Mouse (Mus musculus): ENCODE results near the gene Toporsl. TPM values are rescaled to one million over a fixed set of nuclear protein-coding genes. Genes with fewer than 3 reads are reported as not detected.

Toporsl gene
- total and polyA plus RNA-seq, 3 experiments: not detected

GRCm38 (mm10) chr4:52594632-52595031, 1.4 kb upstream of the Toporsl start:
- H3K27me3 ChIP-seq (ENCODE audit: control insufficient read depth in 1 of 2, insufficient read depth in 2 of 2, low read length in 2 of 2): no peaks in the 10 kb centered on the region

DNA sequence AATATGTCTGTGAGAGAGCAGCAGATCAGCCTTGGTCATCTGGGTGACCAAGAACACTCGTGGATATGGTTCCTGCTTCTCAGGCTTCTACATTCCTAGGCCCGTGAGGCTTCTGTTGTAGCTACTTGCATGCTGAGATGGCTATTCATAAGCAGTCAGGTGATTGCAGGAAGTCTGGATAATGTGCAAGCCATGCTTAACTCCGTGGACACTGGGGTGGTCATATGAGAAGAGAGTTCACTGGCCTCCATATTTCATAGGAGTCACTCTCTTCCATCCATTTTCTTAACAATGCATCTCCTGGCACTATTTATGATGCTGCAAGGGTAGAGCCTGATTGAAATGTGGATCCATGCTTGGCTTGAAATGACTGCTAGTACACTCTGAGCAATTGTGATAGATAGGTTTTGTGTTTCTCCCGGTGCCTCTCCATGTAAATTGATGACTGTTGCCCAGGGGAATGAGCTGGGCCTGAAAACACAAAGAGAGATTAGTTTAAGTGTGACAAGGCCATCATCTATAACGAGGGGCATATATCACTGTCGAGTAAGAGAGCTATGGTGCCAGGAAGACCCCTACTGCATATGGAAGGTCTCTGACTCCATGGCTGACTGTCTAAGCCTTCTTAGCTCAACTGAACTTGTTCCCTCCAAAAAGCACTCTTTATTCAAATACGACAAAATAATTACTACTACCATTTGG, 2.3 kb downstream of the Toporsl start:
- Histone ChIP-seq H3K27ac (ENCODE audit: control insufficient read depth, low read depth, low read length) (no peak overlapping the region), H3K4me3 (ENCODE audit: control insufficient read depth in 1 of 2, insufficient read depth in 1 of 2, low read depth in 2 of 2, low read length in 2 of 2) (no peak overlapping the region), H3K4me1 (ENCODE audit: control insufficient read depth in 1 of 2, insufficient read depth in 2 of 2, low read length in 2 of 2) (no peaks in the 10 kb centered on the region), H3K9me3 (replicated peaks; ENCODE audit: insufficient read depth, low read length) (no peaks in the 10 kb centered on the region), H3K36me3 (ENCODE audit: control insufficient read depth in 1 of 2, insufficient read depth in 2 of 2, low read length in 2 of 2) (no peaks in the 10 kb centered on the region), H3K27me3 (ENCODE audit: control insufficient read depth in 1 of 2, insufficient read depth in 2 of 2, low read length in 2 of 2) (no peaks in the 10 kb centered on the region), H3K9ac (ENCODE audit: control insufficient read depth, low read depth, low read length, poor library complexity, severe bottlenecking) (no peak overlapping the region), H3K79me2 (ENCODE audit: control insufficient read depth, insufficient read depth, low read length, poor library complexity) (no peaks in the 10 kb centered on the region)
- no peak for DNase-seq (ENCODE audit: low read depth, low spot score)
- no peak for TF ChIP-seq NELFE (IDR thresholded peaks at IDR 0.05; ENCODE audit: low read depth, low read length)
- TF ChIP-seq MAFK (IDR thresholded peaks at IDR 0.05; ENCODE audit: borderline replicate concordance, low read depth, low read length): no peak
- TF ChIP-seq POLR2AphosphoS2 (IDR thresholded peaks at IDR 0.05; ENCODE audit: low read length): no peak
- no peak for TF ChIP-seq E2F4 (IDR thresholded peaks at IDR 0.05; ENCODE audit: borderline replicate concordance, low read depth, low read length)
- TF ChIP-seq CTCF (IDR thresholded peaks at IDR 0.05 in 2 of 3, conservative IDR thresholded peaks at IDR 0.05 in 1 of 3; ENCODE audit: control insufficient read depth in 1 of 3, insufficient read depth in 1 of 3, low read depth in 2 of 3, low read length in 3 of 3, poor library complexity in 1 of 3, severe bottlenecking in 1 of 3): no peak
- TF ChIP-seq TCF12 (IDR thresholded peaks at IDR 0.05; ENCODE audit: low read depth, low read length): no peak

More at GRCm38 (mm10) chr4:52594632-52595031, 1.4 kb upstream of the Toporsl start:
- no peak for TF ChIP-seq SMC3 (IDR thresholded peaks at IDR 0.05; ENCODE audit: low read depth, low read length)
- no peak for TF ChIP-seq POLR2A (IDR thresholded peaks at IDR 0.05; ENCODE audit: control insufficient read depth in 1 of 2, insufficient read depth in 1 of 2, low read depth in 1 of 2, low read length in 2 of 2, poor library complexity in 1 of 2)
- TF ChIP-seq ZMIZ1 (IDR thresholded peaks at IDR 0.05; ENCODE audit: low read depth, low read length): no peak
- no peak for TF ChIP-seq E2F4 (IDR thresholded peaks at IDR 0.05; ENCODE audit: borderline replicate concordance, low read depth, low read length)
- TF ChIP-seq MAFK (IDR thresholded peaks at IDR 0.05; ENCODE audit: borderline replicate concordance, low read depth, low read length): peak; percentile 77; the same call in 1 of the 2 replicates
- Histone ChIP-seq H3K27ac (ENCODE audit: control insufficient read depth, low read depth, low read length) (no peak overlapping the region), H3K9ac (ENCODE audit: control insufficient read depth, low read depth, low read length, poor library complexity, severe bottlenecking) (no peak overlapping the region), H3K4me3 (ENCODE audit: control insufficient read depth in 1 of 2, insufficient read depth in 1 of 2, low read depth in 2 of 2, low read length in 2 of 2) (no peak overlapping the region), H3K9me3 (replicated peaks; ENCODE audit: insufficient read depth, low read length) (no peaks in the 10 kb centered on the region), H3K4me1 (ENCODE audit: control insufficient read depth in 1 of 2, insufficient read depth in 2 of 2, low read length in 2 of 2) (no peaks in the 10 kb centered on the region), H3K36me3 (ENCODE audit: control insufficient read depth in 1 of 2, insufficient read depth in 2 of 2, low read length in 2 of 2) (no peaks in the 10 kb centered on the region), H3K79me2 (ENCODE audit: control insufficient read depth, insufficient read depth, low read length, poor library complexity) (no peaks in the 10 kb centered on the region)
- DNase-seq (ENCODE audit: low read depth, low spot score): no peak

GRCm38 (mm10) chr4:52606923-52607322, 10.8 kb downstream of the Toporsl start:
- H3K36me3 ChIP-seq (ENCODE audit: control insufficient read depth in 1 of 2, insufficient read depth in 2 of 2, low read length in 2 of 2): no peaks in the 10 kb centered on the region
- DNase-seq (ENCODE audit: low read depth, low spot score): no peak
- no peak for TF ChIP-seq BHLHE40 (IDR thresholded peaks at IDR 0.05; ENCODE audit: borderline replicate concordance, low read depth, low read length)
- no peak for TF ChIP-seq MYB (IDR thresholded peaks at IDR 0.05; ENCODE audit: low read depth, low read length)
- no peak for TF ChIP-seq GATA1 (IDR thresholded peaks at IDR 0.05; ENCODE audit: low read depth, low read length)
- no peak for TF ChIP-seq RAD21 (IDR thresholded peaks at IDR 0.05; ENCODE audit: low read depth, low read length)
- no peaks in the 10 kb centered on the region for H3K79me2 ChIP-seq (ENCODE audit: control insufficient read depth, insufficient read depth, low read length, poor library complexity)
- H3K9me3 ChIP-seq (replicated peaks; ENCODE audit: insufficient read depth, low read length): no peaks in the 10 kb centered on the region
- no peaks in the 10 kb centered on the region for H3K4me1 ChIP-seq (ENCODE audit: control insufficient read depth in 1 of 2, insufficient read depth in 2 of 2, low read length in 2 of 2)
- no peak overlapping the region for H3K9ac ChIP-seq (ENCODE audit: control insufficient read depth, low read depth, low read length, poor library complexity, severe bottlenecking)
- H3K4me3 ChIP-seq (ENCODE audit: control insufficient read depth in 1 of 2, insufficient read depth in 1 of 2, low read depth in 2 of 2, low read length in 2 of 2): no peak overlapping the region
- no peaks in the 10 kb centered on the region; a peak in 1 of 4 replicates for H3K27me3 ChIP-seq (ENCODE audit: control insufficient read depth in 1 of 2, insufficient read depth in 2 of 2, low read length in 2 of 2)
- no peak overlapping the region for H3K27ac ChIP-seq (ENCODE audit: control insufficient read depth, low read depth, low read length)

Data from MEL (cell line).